Mouse (Mus musculus) CD4-positive, CD25-positive, alpha-beta regulatory T cell, adult 4 months (primary cell): ENCODE data around the gene Vmn2r8. TPM values are rescaled to one million over a fixed set of nuclear protein-coding genes. Genes with fewer than 3 reads are reported as not detected.
"Not testable (repeated sequence)": the region's sequence is repeated elsewhere in the genome, so short reads cannot be mapped to it uniquely, and the experiment has no call there.

ENCODE experiments used
- ATAC-seq: one replicate; pipeline ENCODE4 v1.8.0; 2017
- polyA plus RNA-seq, 2 experiments: library from polyadenylated mRNA; unstranded; fragments of 100-300 nt; shearing (Covaris generic); gene quantifications; one replicate each; pipeline ENCODE4 v1.2.1; 2017

Gene Vmn2r8
- polyA plus RNA-seq: not detected

GRCm38 (mm10) chr5:108808750-108809149, at the start of gene Vmn2r8:
Gene Vmn2r8, minus strand, starts transcription at chr5:108808850.
- not testable (repeated sequence) for ATAC-seq

DNA sequence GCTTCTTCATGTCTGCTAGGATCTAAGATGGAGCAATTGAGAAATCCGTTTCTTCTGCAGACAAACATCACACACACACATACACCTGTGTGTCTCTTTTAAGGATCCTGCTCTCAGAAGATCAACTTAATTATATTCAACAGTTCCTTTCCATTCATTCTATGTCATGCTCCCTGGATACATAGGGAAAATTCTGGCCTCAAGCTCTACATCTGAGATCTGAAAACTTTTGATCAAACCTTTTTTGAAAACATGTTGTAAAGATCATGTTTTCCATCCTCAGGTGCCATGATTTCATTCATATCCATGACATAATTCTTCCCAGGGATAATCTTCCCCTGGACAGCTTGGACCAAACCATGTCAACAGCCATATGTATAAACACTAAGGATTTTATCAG, 43.9 kb upstream of the Vmn2r8 start, which contains the start of gene Vmn2r9:
Vmn2r9 (minus strand) TSS at position 101 of the 400 bp plus-strand sequence.
- ATAC-seq: not testable (repeated sequence)

GRCm38 (mm10) chr5:108849466-108849865, 40.8 kb upstream of the Vmn2r8 start:
- ATAC-seq: no peak

GRCm38 (mm10) chr5:108836156-108836555, 27.5 kb upstream of the Vmn2r8 start:
- ATAC-seq: no peak

DNA sequence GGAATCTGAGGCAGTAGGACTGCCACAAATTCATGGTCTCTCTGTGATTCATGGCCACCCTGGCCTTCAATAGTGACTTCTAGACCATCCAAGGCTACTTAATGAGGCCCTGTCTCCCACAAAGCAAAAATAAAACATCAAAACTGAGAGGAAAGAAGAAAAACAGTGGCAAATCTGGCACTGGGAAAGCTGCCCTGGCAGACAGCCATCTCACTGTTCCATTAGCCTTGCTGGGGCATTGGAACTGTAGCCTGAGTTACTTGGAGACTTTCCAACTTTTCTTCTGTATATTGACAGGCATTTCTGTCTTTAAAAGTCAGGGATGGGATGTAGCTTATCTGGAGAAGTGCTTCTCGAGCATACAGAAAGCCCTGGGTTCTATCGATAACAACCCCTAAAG, 14.6 kb upstream of the Vmn2r8 start:
- ATAC-seq: no peak

DNA sequence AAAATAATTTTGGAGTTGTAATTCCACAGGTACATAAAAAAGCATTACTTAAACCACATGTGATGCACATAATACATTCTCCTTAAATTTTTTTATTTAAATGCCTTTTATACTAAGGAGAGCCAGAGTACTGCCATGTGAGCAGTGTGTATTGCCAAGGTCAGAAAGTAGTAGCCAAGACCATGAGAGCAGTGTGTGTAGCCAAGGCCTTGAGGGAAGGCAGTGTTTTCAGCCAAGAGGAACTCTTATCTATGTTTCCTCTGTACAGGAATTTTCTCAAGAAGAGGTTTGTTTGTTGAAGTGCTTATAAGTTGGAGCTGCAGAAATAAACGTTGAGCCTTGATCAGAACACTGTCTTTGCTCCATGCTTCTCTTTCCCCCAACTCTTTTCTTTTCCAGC, 5.0 kb downstream of the Vmn2r8 start:
- ATAC-seq: no peak

GRCm38 (mm10) chr5:108795263-108795662, 13.4 kb downstream of the Vmn2r8 start, which contains the start of gene Tmed11:
Gene Tmed11, minus strand, starts transcription at chr5:108795363.
- ATAC-seq: not testable (repeated sequence)

GRCm38 (mm10) chr5:108790385-108790784, 18.3 kb downstream of the Vmn2r8 start:
- ATAC-seq: not testable (repeated sequence)

- no peak for ATAC-seq
These were observed 33.9 kb downstream of the Vmn2r8 start, which contains the start of gene Rnf212 for GRCm38 (mm10) chr5:108774630-108775306. Gene Rnf212, minus strand, starts transcription at chr5:108774982.

DNA sequence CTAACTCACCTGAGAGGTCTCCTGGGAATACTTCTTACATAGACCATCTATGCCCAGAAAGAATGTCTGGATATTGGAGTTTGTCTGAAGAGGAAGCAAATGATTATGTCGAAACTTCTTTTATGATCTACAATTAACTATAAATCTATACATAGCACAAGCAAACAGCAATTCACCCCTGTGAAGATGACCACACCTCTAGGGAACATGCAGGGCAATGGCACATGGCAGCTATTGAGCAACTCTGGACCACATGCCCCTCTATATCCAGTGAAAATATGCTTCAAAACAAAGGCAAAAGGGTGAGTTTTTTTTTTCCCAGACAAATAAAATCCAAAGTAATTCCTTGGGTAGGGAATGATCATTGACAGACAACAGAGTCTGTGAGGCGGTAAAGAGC, 48.6 kb downstream of the Vmn2r8 start:
- ATAC-seq: no peak

GRCm38 (mm10) chr5:108758396-108758795, 50.3 kb downstream of the Vmn2r8 start:
- ATAC-seq: no peak

DNA sequence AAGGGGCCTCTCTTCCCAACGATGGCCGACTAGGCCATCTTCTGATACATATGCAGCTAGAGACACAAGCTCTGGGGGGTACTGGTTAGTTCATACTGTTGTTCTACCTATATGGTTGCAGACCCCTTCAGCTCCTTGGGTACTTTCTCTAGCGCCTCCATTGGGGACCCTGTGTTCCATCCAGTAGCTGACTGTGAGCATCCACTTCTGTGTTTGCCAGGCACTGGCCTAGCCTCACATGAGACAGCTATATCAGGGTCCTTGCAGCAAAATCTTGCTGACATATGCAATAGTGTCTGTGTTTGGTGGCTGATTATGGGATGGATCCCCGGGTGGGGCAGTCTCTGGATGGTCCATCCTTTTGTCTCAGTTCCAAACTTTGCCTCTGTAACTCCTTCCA, 57.4 kb downstream of the Vmn2r8 start:
- not testable (repeated sequence) for ATAC-seq

GRCm38 (mm10) chr5:108750328-108751210, 58.1 kb downstream of the Vmn2r8 start:
- ATAC-seq: no peak

GRCm38 (mm10) chr5:108744629-108745028, 64.0 kb downstream of the Vmn2r8 start:
- no peak for ATAC-seq

DNA sequence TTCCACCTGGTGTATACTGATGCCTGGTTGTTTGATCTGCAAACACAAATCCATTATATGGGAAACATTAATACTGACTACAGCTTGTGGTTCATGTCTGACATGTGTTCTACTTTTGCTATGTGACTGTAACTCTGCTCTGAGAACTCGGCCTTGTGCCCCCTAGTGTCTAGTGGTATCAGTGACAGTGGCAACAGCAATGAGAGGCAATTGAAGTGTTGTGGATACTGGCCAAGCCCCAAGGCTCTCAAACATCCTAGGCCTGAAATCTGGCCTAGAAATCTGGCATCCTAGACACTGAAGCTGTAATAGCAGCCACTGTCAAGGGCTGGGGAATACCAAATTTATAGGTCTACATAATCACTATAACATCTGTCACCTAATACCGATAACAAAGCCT, 64.8 kb downstream of the Vmn2r8 start:
- ATAC-seq: no peak

- ATAC-seq: no peak
These were observed 66.1 kb downstream of the Vmn2r8 start for GRCm38 (mm10) chr5:108742596-108742995.

- no peak for ATAC-seq
These were observed 66.8 kb downstream of the Vmn2r8 start for GRCm38 (mm10) chr5:108741844-108742243.

Other genes with a start within 250 kb of the Vmn2r8 start
- 100 to 1,000 TPM in 1 of 2 experiments, 10 to 100 TPM in 1; 65.0 to 101 TPM for gene Gak, start 179.1 kb downstream of the Vmn2r8 start, polyA plus RNA-seq
- gene Tmem175, start 179.1 kb downstream of the Vmn2r8 start, polyA plus RNA-seq: 10 to 100 TPM; 38.6 to 56.7 TPM
- gene Idua, start 148.5 kb downstream of the Vmn2r8 start, polyA plus RNA-seq: 10 to 100 TPM; 22.1 to 56.4 TPM
- gene Dgkq, start 139.2 kb downstream of the Vmn2r8 start, polyA plus RNA-seq: 1 to 10 TPM; 5.2 to 7.0 TPM
- gene Slc26a1, start 133.3 kb downstream of the Vmn2r8 start, polyA plus RNA-seq: under 1 TPM; 0.16 to 0.20 TPM
- under 1 TPM in 1 of 2 experiments, not detected in 1; 0.67 TPM for gene Fgfrl1, start 116.5 kb downstream of the Vmn2r8 start, polyA plus RNA-seq
- not detected for gene Rnf212, start 33.9 kb downstream of the Vmn2r8 start, polyA plus RNA-seq
- not detected for gene Tmed11, start 13.5 kb downstream of the Vmn2r8 start, polyA plus RNA-seq
- under 1 TPM in 1 of 2 experiments, not detected in 1; 0.03 TPM for gene Vmn2r9, start 43.8 kb upstream of the Vmn2r8 start, polyA plus RNA-seq
- not detected for gene Vmn2r10, start 197.7 kb upstream of the Vmn2r8 start, polyA plus RNA-seq